8 mouse cellular contexts compared by ENCODE assay signal in genomic region chr7:142510021-142510777, GRCm38 (mm10). TPM values are rescaled to one million over a fixed set of nuclear protein-coding genes. Genes with fewer than 3 reads are reported as not detected.
DNase-seq lines count a peak whose midpoint lies in the region; ATAC-seq and TF ChIP-seq lines count a peak whose summit lies in the region.

No protein-coding gene starts in this region.

- H3K27ac ChIP-seq in lung, embryonic 15.5 days, result peak overlapping the region; percentile 83
- H3K27ac ChIP-seq in limb, embryonic 15.5 days, result peak overlapping the region; percentile 97
- H3K27ac ChIP-seq in stomach, embryonic 16.5 days (ENCODE audit: low read length), result peak overlapping the region; percentile 96

- no peaks in the 10 kb centered on the region for H3K36me3 ChIP-seq in lung, embryonic 15.5 days
- no peaks in the 10 kb centered on the region for H3K36me3 ChIP-seq in limb, embryonic 15.5 days
- no peaks in the 10 kb centered on the region for H3K36me3 ChIP-seq in stomach, embryonic 16.5 days (ENCODE audit: control insufficient read depth, insufficient read depth, low read length)

- DNase-seq in cerebellum, postnatal 10 days, result peak; percentile 48 to 55
- no peak for DNase-seq in cerebellum, adult 11 months
- DNase-seq in lung, adult 2 months, result no peak
- DNase-seq in adrenal gland, postnatal 25 days, result no peak
- DNase-seq in c-Kit-positive CD71-positive TER-119-positive erythroid progenitor cells, embryonic 14.5 days (ENCODE audit: low spot score), result no peak

- no peak overlapping the region for H3K4me3 ChIP-seq in lung, embryonic 15.5 days
- no peak overlapping the region for H3K4me3 ChIP-seq in lung, adult 2 months (replicated peaks; ENCODE audit: extremely low read depth, low read depth, low read length)
- no peak overlapping the region for H3K4me3 ChIP-seq in limb, embryonic 15.5 days
- H3K4me3 ChIP-seq in stomach, embryonic 16.5 days (replicated peaks; ENCODE audit: low read length), result no peak overlapping the region

- H3K9me3 ChIP-seq in lung, embryonic 15.5 days, result no peaks in the 10 kb centered on the region
- no peaks in the 10 kb centered on the region for H3K9me3 ChIP-seq in limb, embryonic 15.5 days
- no peaks in the 10 kb centered on the region for H3K9me3 ChIP-seq in stomach, embryonic 16.5 days (replicated peaks; ENCODE audit: control insufficient read depth, low read length)

- H3K4me2 ChIP-seq in lung, embryonic 15.5 days, result no peak overlapping the region
- H3K4me2 ChIP-seq in limb, embryonic 15.5 days, result no peak overlapping the region
- no peak overlapping the region for H3K4me2 ChIP-seq in stomach, embryonic 16.5 days (ENCODE audit: low read depth, low read length)

- no peak for TF ChIP-seq CTCF in lung, adult 2 months (IDR thresholded peaks at IDR 0.05; ENCODE audit: insufficient read depth, low read length)

- H3K27me3 ChIP-seq in lung, embryonic 15.5 days, result no peaks in the 10 kb centered on the region
- H3K27me3 ChIP-seq in limb, embryonic 15.5 days, result no peaks in the 10 kb centered on the region
- no peaks in the 10 kb centered on the region for H3K27me3 ChIP-seq in stomach, embryonic 16.5 days (ENCODE audit: control insufficient read depth, insufficient read depth, low read length)

- no peak overlapping the region for H3K9ac ChIP-seq in lung, embryonic 15.5 days
- no peak overlapping the region for H3K9ac ChIP-seq in limb, embryonic 15.5 days
- H3K9ac ChIP-seq in stomach, embryonic 16.5 days (ENCODE audit: low read length), result peak overlapping the region; percentile 60

- 14% methylated on average over 12 of the region's 12 CpGs for WGBS in lung, embryonic 15.5 days
- WGBS in lung, adult 2 months, result 41% methylated on average over 12 of the region's 12 CpGs
- WGBS in limb, embryonic 15.5 days, result 12% methylated on average over 12 of the region's 12 CpGs
- WGBS in stomach, embryonic 16.5 days, result 21% methylated on average over 12 of the region's 12 CpGs

- TF ChIP-seq POLR2A in lung, adult 2 months (IDR thresholded peaks at IDR 0.05; ENCODE audit: borderline replicate concordance, extremely low read depth, low read depth, low read length), result no peak

- peaks cover 35% of the 10 kb centered on the region for H3K4me1 ChIP-seq in lung, embryonic 15.5 days
- H3K4me1 ChIP-seq in lung, adult 2 months (ENCODE audit: control insufficient read depth, insufficient read depth, low read length), result no peaks in the 10 kb centered on the region
- H3K4me1 ChIP-seq in limb, embryonic 15.5 days, result peaks cover 58% of the 10 kb centered on the region
- peaks cover 33% of the 10 kb centered on the region for H3K4me1 ChIP-seq in stomach, embryonic 16.5 days (ENCODE audit: control insufficient read depth, insufficient read depth, low read length)

- ATAC-seq in lung, embryonic 15.5 days (ENCODE audit: borderline replicate concordance, extremely low read depth, low FRiP score, low TSS enrichment), result peak; percentile 50; the same call in 1 of the 2 replicates
- ATAC-seq in limb, embryonic 15.5 days (ENCODE audit: insufficient number of reproducible peaks, low FRiP score, low TSS enrichment, low read depth), result 0 out of 2 replicates have a peak, but pooled peaks have one; percentile 35
- ATAC-seq in stomach, embryonic 16.5 days (ENCODE audit: insufficient read depth, low FRiP score), result peak; percentile 39; the same call in 1 of the 2 replicates

RNA-seq across cellular contexts. Expression of gene Tnnt3, which starts 11.6 kb away (rescaled TPM):
- 2.5 and 5.1 TPM in 2 replicates for polyA plus RNA-seq in lung, embryonic 15.5 days (2015; fragmentation: Nextera tagmentation; extraction: Ambion mirVana)
- 4.1 and 64.7 TPM in 2 replicates for polyA plus RNA-seq in lung, adult 2 months (2012; rRNA removed)
- polyA plus RNA-seq in limb, embryonic 15.5 days (2015; fragmentation: Nextera tagmentation; extraction: Ambion mirVana), result 154 and 517 TPM in 2 replicates
- 12.0 and 208 TPM in 2 replicates for polyA plus RNA-seq in stomach, embryonic 16.5 days (2015; fragmentation: Nextera tagmentation; extraction: Ambion mirVana)
- total RNA-seq in adrenal gland, postnatal 25 days (2021), result not detected in 2 replicates

RNA-seq across cellular contexts. Expression of gene Mrpl23, which starts 22.3 kb away (rescaled TPM):
- polyA plus RNA-seq in lung, embryonic 15.5 days (2015; fragmentation: Nextera tagmentation; extraction: Ambion mirVana), result 22.8 and 28.3 TPM in 2 replicates
- 8.0 and 10.3 TPM in 2 replicates for polyA plus RNA-seq in lung, adult 2 months (2012; rRNA removed)
- 28.8 and 30.5 TPM in 2 replicates for polyA plus RNA-seq in limb, embryonic 15.5 days (2015; fragmentation: Nextera tagmentation; extraction: Ambion mirVana)
- 16.2 and 30.7 TPM in 2 replicates for polyA plus RNA-seq in stomach, embryonic 16.5 days (2015; fragmentation: Nextera tagmentation; extraction: Ambion mirVana)
- total RNA-seq in adrenal gland, postnatal 25 days (2021), result 4.5 and 13.8 TPM in 2 replicates

RNA-seq across cellular contexts. Expression of gene Lsp1, which starts 49.6 kb away (rescaled TPM):
- 125 and 130 TPM in 2 replicates for polyA plus RNA-seq in lung, embryonic 15.5 days (2015; fragmentation: Nextera tagmentation; extraction: Ambion mirVana)
- polyA plus RNA-seq in lung, adult 2 months (2012; rRNA removed), result 131 and 188 TPM in 2 replicates
- 57.3 and 63.3 TPM in 2 replicates for polyA plus RNA-seq in limb, embryonic 15.5 days (2015; fragmentation: Nextera tagmentation; extraction: Ambion mirVana)
- polyA plus RNA-seq in stomach, embryonic 16.5 days (2015; fragmentation: Nextera tagmentation; extraction: Ambion mirVana), result 216 and 235 TPM in 2 replicates
- total RNA-seq in adrenal gland, postnatal 25 days (2021), result 12.6 and 14.4 TPM in 2 replicates

Comparison
In these comparisons a context has a peak if more than half of its experiments do, and no peak if none do; other contexts are left out.
1. DNase-seq: peak in cerebellum, postnatal 10 days (2 of 2); none in cerebellum, adult 11 months (single experiment), lung, adult 2 months (single experiment), adrenal gland, postnatal 25 days (single experiment) and c-Kit-positive CD71-positive TER-119-positive erythroid progenitor cells, embryonic 14.5 days (single experiment).
2. Peak in every context shown above with its lines, with median percentiles within 50 percentile points of each other: ATAC-seq and H3K27ac ChIP-seq.